Mouse (Mus musculus) heart, postnatal 0 days (tissue): Measurements from ENCODE around the gene Olfr982.

Experiments
- CTCF ChIP-seq: IDR thresholded peaks from 2 replicates; pipeline ENCODE4 v1.5.1; 2016; ENCODE audit warnings: antibody characterized with exemption, control low read depth, low read depth
- EP300 ChIP-seq: IDR thresholded peaks from 2 replicates; pipeline ENCODE4 v1.6.1; 2016; ENCODE audit warnings: antibody characterized with exemption, low read depth

- TF ChIP-seq CTCF (no peak), EP300 (no peak)
These were observed at the start of gene Olfr982 for GRCm38 (mm10) chr9:40073529-40073928.
